Mouse (Mus musculus) cerebellum, adult (tissue): Measurements from ENCODE around the gene Clec4g.
"Not testable (repeated sequence)": the region's sequence is repeated elsewhere in the genome, so short reads cannot be mapped to it uniquely, and the experiment has no call there.

Experiments used
- ATAC-seq: cut with Nextera tagmentation; 2 replicates; pipeline ENCODE4 v1.9.2; 2017; ENCODE audit warnings: mild to moderate bottlenecking, moderate library complexity, mixed read lengths; ENCODE audit not compliant: insufficient number of reproducible peaks, low FRiP score, low TSS enrichment

The Clec4g gene

DNA sequence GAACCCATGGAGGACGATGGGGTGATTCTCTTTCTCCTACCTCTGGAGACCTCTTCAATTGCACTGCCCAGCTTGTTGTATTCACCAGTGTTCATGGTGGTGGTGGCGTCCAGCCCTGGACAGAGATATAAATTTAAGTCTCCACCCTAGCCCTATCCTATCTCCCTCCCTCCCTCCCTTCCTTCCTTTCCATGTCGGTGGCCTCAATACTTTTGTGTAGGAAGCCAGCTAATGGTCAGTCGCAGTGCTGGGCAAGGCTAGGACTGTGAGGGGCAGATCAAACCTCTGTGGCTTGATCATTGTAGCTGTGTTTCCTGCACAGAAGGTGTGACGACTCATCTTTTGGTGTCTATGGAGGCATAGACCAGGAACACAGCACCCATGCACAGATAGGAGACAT is at the start of gene Clec4g:
Clec4g (minus strand) TSS at position 101 of the 400 bp plus-strand sequence.
- no peak for ATAC-seq

DNA sequence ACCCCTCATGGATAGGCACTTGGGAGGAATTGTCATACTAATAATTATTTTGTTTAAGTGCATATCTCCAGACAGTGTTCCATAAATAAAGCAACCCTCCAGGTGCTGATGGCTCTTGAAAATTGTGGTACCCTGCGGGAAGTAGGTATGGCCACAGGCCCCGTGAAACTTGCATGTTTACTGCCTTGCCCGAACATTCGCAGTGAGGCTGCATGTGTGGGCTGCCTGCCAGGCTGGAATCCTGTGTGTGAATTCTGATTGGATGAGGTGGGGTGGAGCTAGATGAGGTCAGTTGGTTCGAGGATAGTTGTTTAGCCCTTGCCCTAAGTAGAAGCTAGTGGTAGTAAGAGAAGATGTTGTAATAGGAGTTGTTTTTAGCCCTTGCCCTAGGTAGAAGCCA is 48.2 kb upstream of the Clec4g start:
- ATAC-seq: not testable (repeated sequence)

DNA sequence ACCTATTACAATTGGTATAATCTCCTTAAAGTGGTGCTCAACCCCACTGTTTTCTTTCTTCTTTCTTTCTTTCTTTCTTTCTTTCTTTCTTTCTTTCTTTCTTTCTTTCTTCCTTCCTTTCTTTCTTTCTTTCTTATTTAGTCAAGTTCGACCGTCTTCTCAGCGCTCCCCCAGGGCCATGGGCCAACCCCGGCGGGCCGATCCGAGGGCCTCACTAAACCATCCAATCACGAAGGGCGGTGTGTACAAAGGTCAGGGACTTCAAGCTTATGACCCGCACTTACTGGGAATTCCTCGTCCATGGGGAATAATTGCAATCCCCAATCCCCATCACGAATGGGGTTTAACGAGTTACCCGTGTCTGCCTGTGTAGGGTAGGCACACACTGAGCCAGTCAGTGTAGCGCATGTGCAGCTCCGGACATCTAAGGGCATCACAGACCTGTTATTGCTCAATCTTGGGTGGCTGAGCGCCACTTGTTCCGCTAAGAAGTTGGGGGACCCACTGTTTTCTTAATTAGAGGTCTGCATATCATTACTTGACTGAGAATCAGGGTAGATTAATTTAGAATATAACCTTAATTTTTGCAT is 33.9 kb upstream of the Clec4g start:
- peak; percentile 98 for ATAC-seq

GRCm38 (mm10) chr8:3748761-3749160 is 28.3 kb upstream of the Clec4g start, which contains the start of gene Cd209a:
Gene Cd209a, minus strand, starts transcription at chr8:3748984.
- ATAC-seq: no peak

DNA sequence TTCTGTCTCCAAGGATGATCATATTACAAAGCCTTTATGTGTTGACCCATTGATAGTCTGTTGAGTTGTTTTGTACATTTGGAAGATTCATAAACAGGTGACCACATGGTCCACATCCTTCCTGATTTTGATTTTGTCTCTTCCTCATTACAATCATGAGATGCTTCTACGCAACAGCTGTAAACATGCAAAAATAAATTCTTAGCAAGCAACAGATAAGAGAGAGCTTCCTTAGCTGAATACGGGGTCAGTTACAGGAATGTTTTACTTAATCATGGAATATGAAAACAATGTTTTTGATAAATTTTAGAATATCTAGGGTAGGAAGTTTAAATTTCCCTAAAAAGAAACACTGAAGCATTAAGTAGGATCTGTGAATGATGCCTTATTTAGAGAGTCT is 16.5 kb upstream of the Clec4g start:
- ATAC-seq: no peak

- no peak for ATAC-seq
Measured at GRCm38 (mm10) chr8:3735599-3735998, 15.1 kb upstream of the Clec4g start.

GRCm38 (mm10) chr8:3734084-3734483 is 13.6 kb upstream of the Clec4g start:
- no peak for ATAC-seq

DNA sequence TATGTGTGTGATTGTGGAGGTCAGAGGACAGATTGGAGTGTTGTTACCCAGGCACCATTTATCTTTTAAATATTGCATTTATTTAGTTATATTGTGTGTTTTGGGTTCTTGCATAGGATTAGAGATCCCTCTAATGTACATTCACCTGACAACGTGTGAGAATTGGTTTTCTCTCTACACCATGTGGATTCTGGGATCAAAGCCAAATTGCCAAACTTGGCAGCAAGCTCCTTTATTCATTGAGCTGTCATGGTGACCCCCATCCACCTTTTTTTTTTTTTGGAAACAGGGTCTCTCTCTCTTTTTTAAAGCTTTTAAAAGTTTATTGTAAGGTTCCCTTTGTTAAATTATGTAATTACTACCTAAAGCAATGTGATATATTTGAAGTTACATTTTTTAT is 590 bp upstream of the Clec4g start:
- ATAC-seq: no peak

- peak; percentile 64 for ATAC-seq
Measured at GRCm38 (mm10) chr8:3718559-3718958, 1.9 kb downstream of the Clec4g start.

GRCm38 (mm10) chr8:3717321-3717954 is 3.0 kb downstream of the Clec4g start:
- no peak for ATAC-seq

GRCm38 (mm10) chr8:3711646-3712045 is 8.8 kb downstream of the Clec4g start:
- ATAC-seq: no peak

DNA sequence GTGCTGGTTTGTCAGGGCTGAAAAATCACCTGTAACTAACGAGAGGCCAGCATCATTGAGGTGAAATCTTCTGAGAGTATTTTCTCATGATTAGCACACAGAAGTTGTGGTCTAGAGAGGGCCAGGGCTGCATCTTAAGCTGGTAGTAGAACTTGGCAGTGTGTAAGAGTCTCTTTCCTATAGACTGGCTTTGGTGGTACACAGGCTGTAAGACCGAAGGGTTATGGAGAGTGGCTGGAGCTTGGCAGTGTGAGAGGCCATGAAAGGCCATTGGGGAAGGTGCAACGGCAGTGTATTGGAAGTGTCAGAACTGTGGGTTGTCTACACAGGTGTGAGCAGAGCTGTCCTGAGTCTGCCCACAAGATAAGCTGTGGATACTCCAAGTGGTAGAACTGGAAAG is 10.1 kb downstream of the Clec4g start:
- ATAC-seq: no peak

GRCm38 (mm10) chr8:3707611-3708010 is 12.8 kb downstream of the Clec4g start:
- ATAC-seq: no peak

DNA sequence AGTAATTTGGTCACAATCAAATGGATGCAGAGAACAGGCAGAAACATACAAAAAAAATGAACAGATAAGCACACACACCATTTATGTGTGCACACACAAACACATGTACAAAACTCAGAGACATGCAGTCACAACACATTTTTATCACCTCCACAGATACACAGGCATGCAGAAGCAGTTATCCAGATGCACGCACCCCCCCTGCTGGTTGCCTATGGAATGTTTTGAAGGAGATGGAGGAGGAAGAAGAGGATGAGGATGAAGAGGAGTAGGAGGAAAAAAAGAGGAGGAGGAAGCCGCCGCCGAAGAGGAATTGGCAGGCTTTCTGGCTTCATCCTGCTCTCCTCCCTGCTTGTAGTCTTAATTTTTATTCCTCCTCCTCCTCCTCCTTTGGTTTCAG is 14.7 kb downstream of the Clec4g start:
- ATAC-seq: no peak

- ATAC-seq: no peak
Measured at GRCm38 (mm10) chr8:3701491-3701890, 19.0 kb downstream of the Clec4g start.

DNA sequence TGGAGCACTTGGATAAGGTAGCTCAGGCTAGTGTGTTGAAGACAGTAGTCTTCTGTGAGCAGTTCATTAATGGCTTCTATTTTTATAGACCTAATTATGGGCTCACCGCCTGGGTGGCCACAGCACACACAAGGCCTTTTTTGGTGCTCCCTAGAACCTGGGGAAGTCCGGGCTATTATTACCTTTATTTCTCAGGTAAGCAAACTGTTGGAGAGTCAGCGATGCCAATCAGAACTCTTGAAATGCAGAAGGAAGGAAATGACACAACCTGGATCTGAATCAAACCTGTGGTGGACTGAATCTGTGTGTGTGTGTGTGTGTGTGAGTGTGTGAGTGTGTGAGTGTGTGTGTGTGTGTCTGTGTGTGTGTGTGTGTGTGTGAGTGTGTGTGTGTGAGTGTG is 26.3 kb downstream of the Clec4g start, which contains the start of gene Fcer2a:
Fcer2a (minus strand) TSS at position 55 of the 400 bp plus-strand sequence.
- no peak for ATAC-seq

DNA sequence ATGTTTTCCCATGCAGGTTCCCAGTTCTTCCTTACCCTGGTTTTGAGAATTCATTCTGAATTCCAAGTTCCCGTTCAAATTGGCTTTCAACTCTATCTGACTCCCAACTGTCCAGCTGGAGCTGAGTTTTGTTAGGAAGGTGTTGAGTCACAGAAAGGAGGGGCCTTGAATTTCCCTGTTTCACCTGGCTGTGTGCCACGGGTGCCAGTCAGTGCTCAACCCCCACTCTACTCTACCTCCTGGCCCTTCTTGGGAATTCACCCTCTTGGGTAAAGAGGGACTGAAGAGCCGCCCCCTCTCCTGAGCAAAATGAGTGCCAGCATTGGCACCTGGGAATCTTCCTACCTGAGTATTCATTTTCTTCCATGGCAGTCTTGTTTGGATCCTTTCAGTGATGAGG is 29.7 kb downstream of the Clec4g start:
- no peak for ATAC-seq

DNA sequence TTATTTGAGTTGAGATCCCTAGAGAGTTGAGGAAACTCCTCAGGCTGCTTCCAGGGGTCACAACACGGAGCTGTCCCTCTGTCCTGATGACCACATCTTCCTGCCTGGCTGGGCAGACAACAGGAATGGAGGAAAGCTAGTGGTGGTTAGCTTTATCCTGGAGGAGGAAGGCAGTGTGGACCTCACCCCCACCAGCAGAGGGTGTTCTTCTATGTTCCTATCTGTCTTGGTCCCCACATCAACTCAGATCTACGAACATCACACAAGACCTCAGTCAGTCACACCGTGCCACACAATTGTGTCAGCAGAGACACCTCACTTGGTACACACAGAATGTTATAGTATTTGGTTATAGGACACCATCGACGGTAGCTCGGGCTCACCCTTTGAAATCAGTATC is 32.9 kb downstream of the Clec4g start:
- ATAC-seq: no peak

DNA sequence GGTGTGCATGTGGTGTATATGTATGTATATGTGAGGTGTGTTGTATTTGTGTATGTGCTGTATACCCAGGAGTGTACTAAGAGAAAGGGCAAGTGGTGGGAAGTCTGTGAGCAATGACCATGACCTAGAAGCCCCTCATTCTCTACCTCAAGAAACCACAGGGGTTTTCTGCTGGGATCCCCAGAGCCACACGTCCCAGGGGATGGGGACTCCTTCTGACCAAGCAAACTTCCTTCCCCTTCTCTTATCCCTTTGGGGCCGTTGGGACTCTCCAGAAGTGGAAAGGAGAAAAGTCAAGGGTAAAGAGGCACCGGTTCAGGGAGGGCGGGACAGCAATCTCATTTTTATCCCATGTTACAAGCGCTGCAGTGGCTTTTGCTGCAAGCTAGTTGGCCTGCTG is 35.0 kb downstream of the Clec4g start:
- no peak for ATAC-seq

GRCm38 (mm10) chr8:3684530-3684929 is 35.9 kb downstream of the Clec4g start:
- no peak for ATAC-seq

DNA sequence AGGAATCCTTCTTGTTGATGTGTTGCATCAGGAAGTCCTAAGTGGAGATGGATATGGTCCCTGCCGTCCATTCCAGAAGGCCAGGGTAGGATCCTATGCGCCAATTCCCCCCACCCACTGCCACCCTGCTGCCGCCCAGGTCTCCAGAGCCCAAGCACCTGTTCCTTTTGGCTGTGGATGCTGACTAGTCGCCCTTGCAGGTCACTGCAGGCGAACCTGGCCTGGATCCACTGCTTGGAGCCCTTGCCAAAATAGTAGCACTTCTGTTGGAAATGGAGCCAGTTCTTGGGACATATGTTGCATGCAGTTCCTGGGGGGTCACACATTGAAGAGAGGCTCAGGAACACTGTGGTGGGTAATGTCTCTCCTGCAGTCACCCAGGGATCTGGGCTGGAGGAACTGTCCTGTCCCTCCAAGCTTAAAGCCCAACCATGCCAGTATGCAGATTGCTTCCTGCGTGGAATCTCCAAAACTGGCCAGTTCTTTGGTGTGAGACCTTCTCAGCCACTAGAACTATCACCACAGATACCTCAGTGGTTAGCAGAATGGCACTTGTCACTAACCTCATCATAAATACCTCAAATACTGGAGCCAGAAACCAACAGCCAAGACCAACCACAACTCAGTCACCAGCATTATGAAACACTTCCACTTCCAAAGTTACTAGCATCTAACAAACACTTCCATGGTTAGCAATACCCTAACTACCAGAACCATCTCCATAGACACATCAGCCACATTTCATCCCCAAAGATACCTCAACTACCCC is 36.9 kb downstream of the Clec4g start:
- peak; percentile 67 for ATAC-seq
